In the genomic region with DNA sequence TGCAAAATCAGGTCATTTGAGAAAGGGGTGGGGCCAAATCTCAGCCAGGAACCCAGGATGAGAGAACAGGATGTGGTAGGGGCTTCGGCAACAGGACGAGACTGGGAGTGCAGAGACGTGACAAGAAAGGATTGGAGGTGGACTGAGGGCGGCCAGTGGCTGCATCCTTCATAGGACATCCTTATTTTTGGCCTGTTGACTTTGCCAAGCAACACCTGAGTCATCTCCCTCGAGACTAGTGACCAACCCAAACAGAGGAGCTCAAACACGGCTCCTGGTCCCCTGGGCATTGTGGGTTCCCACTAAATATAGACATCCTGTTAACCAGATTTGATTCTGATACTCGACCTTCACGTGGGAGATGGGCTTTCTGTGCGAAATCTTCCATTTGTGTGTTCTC, we compare ENCODE assay signal across 19 mouse cellular contexts. TPM values are rescaled to one million over a fixed set of nuclear protein-coding genes. Genes with fewer than 3 reads are reported as not detected.
A peak's percentile ranks its signal among the peaks of the same experiment; 100 is the strongest.
DNase-seq lines count a peak whose midpoint lies in the region.
"Had no signal": no experiment of that assay in that cellular context is flagged by ENCODE, and none has a peak within 500 bp of the region (broad histone marks: within the 10 kb centered on the region; RNA-seq: fewer than 3 reads in every experiment).

No protein-coding gene starts in this region.

- peak; percentile 49 for DNase-seq in heart, adult 11 months
- no peak for DNase-seq in heart, postnatal 25 days (ENCODE audit: low spot score)
- DNase-seq in 3T3-L1 (ENCODE audit: low read depth, low spot score) (peak; percentile 90), NIH3T3 (ENCODE audit: low read depth) (peak; percentile 65)
- no peak for DNase-seq in frontal cortex, postnatal 36 days (ENCODE audit: low spot score in 2 of 2)
- no peak for DNase-seq in testis, postnatal 10 days (ENCODE audit: low spot score)
- DNase-seq: adrenal gland, adult 8-10 months; adrenal gland, postnatal 25 days; cerebellum, adult 11-12 months; cerebellum, adult 8-10 months; cerebellum, postnatal 10 days; cerebellum, postnatal 36 days; embryo, embryonic 11 days; forebrain, postnatal 0 days; gastrocnemius, postnatal 25 days; heart, adult 2 months; heart, postnatal 14 days had no signal

- intact Hi-C loops in heart, postnatal 25 days (cut with DNase I) = no loop called here

RNA-seq across cellular contexts. Expression of a gene that starts 24.0 kb away (rescaled TPM):
- total RNA-seq in heart, postnatal 25 days (2021) = 1 to 10 TPM; 2.2 to 2.6 TPM
- total RNA-seq: hematopoietic stem cell, adult 5-6 weeks; MEL had no signal

Comparison
In these comparisons a context has a peak if more than half of its experiments do, and no peak if none do; other contexts are left out.
1. DNase-seq: peak in heart, adult 11 months (single experiment), 3T3-L1 (single experiment) and NIH3T3 (single experiment); none in heart, postnatal 25 days (single experiment), frontal cortex, postnatal 36 days (0 of 2) and testis, postnatal 10 days (single experiment).